Mouse (Mus musculus) myocyte (in vitro differentiated cells): ENCODE measurements around the gene Gm21764. TPM values are rescaled to one million over a fixed set of nuclear protein-coding genes. Genes with fewer than 3 reads are reported as not detected.
"Not testable (repeated sequence)": the region's sequence is repeated elsewhere in the genome, so short reads cannot be mapped to it uniquely, and the experiment has no call there.

Source experiments
- H3K27me3 ChIP-seq: one replicate; pipeline ENCODE4 v1.6.1; 2011; ENCODE audit not compliant: control insufficient read depth, insufficient read depth, insufficient read length
- H3K36me3 ChIP-seq: one replicate; pipeline ENCODE4 v1.6.1; 2011; ENCODE audit not compliant: control insufficient read depth, insufficient read depth
- H3K4me2 ChIP-seq: one replicate; pipeline ENCODE4 v1.6.1; 2011; ENCODE audit warnings: low read depth, control low read depth
- H3K4me3 ChIP-seq: one replicate; pipeline ENCODE4 v1.5.1; 2011; ENCODE audit warnings: mild to moderate bottlenecking, control low read depth, moderate library complexity
- H3K79me2 ChIP-seq: one replicate; pipeline ENCODE4 v1.6.1; 2011; ENCODE audit not compliant: control insufficient read depth, insufficient read depth
- H3ac ChIP-seq: one replicate; pipeline ENCODE4 v1.6.1; 2011; ENCODE audit not compliant: control insufficient read depth, insufficient read length
- polyA plus RNA-seq: library from polyadenylated mRNA; unstranded; fragments of >200 nt; fragmentation: generic; extraction: Trizol; gene quantifications from one replicate; pipeline ENCODE4 v1.2.1, GENCODE M21; 2012; ENCODE audit warnings: missing spikeins

Gene Gm21764
- not detected for polyA plus RNA-seq

GRCm38 (mm10) chrY:18061712-18062111, at the start of gene Gm21764:
Gene Gm21764 (minus strand): TSS chrY:18061812.
- not testable (repeated sequence) for H3K4me2 ChIP-seq, H3K36me3 ChIP-seq, H3ac ChIP-seq, H3K79me2 ChIP-seq, H3K27me3 ChIP-seq, H3K4me3 ChIP-seq

GRCm38 (mm10) chrY:18088816-18089215, 27.2 kb upstream of the Gm21764 start, which contains the start of gene Ssty1:
Gene Ssty1 (plus strand): TSS chrY:18089116.
- H3K79me2 ChIP-seq, H3K36me3 ChIP-seq, H3ac ChIP-seq, H3K27me3 ChIP-seq, H3K4me2 ChIP-seq, H3K4me3 ChIP-seq: not testable (repeated sequence)

Other genes with a start within 250 kb of the Gm21764 start
- gene Gm21904, start 215.5 kb downstream of the Gm21764 start, polyA plus RNA-seq = not detected
- gene Gm20772, start 187.1 kb downstream of the Gm21764 start, polyA plus RNA-seq = not detected
- gene Gm20831, start 187.1 kb downstream of the Gm21764 start, polyA plus RNA-seq = not detected
- not detected for gene Srsy, start 124.5 kb downstream of the Gm21764 start, polyA plus RNA-seq
- gene Ssty1, start 27.3 kb upstream of the Gm21764 start, polyA plus RNA-seq = not detected